Mouse (Mus musculus): ENCODE results near the gene Foxj1.

DNA sequence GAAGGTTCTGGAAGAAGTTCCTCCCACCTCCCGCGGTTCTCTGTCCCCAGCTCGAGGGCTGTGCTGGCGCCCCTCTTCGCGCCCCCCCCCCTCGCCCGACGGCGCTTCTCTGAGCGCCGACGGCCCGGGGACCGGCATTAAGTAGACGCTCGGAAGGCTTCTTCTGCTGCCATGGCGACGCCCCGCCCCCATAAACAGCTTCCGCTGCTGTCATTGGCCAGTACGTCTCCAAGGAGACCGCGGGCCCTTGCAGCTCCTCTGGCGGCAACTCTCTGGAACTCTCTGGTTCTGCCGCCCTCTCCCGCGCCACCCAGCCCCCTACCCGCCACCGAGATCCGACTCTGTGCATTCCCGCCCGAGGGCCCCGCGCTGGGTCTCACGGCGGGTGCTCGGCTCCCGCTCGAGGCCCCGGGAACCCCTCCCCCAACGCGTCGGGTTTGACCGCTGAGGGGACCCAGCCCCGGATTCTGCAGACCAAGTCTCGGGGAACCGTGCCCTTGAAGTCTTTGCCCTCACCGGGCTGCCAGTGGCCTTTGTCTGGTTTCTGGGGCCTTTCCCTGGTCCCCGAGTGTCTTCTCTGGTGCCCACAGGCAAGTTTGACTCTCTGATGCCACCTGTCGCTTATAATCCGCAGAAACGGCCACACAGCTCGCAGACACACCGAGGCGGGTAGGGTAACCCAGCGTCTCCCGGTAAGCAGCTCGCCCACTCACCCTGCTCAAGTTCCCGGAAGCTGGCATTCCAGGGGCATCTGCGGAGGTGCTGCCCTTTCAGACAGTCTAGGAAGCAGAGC is at the start of gene Foxj1:
- TF ChIP-seq CTCF (IDR thresholded peaks at IDR 0.05; ENCODE audit: insufficient read depth, low read depth, low read length) (peak; percentile 37; the same call in 1 of the 2 replicates), POLR2A (IDR thresholded peaks at IDR 0.05; ENCODE audit: insufficient read depth, low read depth, low read length) (no peak)
